Mouse (Mus musculus) NIH3T3 (cell line): Measurements from ENCODE around the gene Eva1a.
A peak's percentile ranks its signal among the peaks of the same experiment; 100 is the strongest.

ENCODE experiments used
- DNase-seq: peaks from one replicate; pipeline ENCODE4 v3.0.0-alpha.2; 2012; ENCODE audit warnings: low read depth

The Eva1a gene

DNA sequence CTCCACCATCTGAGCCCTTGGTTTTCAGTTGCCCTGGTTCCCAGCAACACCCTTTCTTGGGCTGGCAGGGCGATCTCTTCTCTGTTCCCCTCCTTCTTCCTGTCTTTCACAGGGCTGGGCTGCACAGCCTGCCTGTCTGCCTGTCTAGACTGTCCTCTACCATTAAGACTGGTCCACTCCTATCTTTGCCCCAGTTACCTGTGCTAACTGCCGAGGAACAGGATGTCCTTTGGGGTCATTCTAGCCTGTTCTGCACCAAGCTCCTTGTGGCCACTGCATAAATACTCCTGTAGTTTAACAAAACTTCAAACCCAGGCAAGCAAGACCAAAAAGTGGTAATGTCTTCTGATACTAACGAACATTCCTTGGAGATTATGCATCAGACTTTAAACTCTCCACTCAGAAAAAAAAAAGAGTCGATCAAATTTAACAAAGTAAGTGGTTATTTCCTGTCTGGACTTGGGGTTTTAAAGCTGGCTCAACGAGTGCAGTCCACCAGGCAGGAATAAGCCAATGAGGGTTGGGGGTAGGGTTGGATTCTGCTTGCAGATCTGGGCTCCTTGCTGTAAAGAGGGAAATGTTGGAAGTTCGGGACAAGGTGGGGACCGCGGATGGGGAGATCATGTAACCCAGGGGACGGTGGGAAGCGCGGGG lies at the start of gene Eva1a:
Eva1a (plus strand) TSS at position 210 of the 654 bp plus-strand sequence.
- DNase-seq = no peak

DNA sequence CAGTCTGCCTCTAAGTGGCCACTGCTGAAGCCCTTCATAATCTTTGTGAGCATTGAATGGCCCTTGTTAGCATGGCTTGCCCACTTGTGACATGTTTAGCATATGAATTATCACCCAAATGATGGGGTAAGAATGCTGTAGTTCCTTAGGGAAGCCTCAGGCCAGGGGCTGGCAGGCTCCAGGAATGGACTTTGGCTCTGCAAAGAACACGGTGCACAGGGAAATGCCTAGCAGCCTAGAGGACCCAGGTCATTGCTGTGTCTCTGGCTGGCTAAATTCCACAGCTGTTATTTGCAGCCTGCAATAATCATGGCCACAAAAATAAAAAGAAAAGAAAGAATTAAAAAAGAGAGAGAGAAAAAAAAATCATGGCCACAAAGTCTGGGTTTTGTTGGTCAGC lies 28.5 kb upstream of the Eva1a start:
- no peak for DNase-seq

GRCm38 (mm10) chr6:82021074-82021473 lies 19.8 kb upstream of the Eva1a start:
- DNase-seq = no peak

DNA sequence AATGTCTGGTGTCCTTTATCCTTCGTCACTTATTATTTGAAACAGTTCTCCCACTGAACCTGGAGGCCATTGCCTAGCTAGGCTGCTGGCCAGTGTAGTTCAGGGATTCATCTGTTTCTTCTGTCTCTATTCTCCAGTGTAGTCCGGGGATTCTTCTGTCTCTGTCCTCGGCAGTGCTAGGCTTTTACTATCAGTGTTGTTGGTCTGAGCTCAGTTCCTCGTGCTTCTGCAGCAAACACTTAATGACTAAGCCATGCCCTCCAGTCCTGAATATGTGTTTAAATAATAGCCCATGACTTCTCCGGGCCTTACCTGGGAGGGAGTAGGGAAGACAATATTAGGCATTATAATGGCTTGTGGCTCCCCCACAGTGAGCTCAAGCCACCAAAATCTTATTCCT lies 19.3 kb upstream of the Eva1a start:
- no peak for DNase-seq

DNA sequence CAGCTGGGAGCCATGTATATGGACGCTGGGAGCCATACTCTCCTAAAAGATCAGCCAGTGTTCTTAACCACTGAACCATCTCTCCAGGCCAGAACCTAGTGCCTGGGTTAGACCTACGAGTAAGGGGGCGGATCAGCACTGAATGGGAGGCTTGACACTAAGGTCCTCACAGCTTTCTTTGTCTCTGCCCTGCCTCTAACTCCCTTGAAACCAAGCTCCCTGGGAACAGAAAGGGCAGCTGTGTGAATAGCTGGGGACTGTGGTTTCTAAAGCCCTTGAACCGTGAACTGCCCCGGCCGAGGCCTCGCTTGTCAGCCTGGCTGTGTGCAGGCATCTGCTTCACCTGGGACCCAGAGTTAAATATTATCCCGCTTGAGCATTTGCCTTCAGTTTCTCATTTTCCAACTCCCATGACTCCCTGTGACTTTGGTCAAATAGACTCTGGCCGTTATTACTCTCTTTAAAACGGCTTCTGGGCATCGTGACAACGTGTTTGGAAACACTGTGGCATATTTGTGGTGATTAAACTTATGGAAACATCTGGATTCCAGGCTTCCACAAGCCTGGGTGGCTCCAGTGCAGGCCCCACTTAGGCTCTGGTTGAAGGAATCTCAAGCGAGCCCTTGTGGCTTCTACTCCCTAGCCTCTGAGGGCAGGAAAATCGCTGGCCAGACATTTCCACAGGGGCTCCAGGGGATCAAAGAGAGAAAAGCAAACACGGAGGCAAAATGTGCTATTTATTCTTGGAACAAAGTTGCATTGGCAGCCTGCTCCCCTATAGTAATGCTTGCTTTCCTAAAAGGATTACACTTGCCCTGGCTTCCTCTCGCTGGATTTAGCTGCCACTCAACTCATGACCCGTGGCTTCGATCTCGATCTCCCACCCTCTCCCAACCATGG lies 11.0 kb upstream of the Eva1a start:
- DNase-seq = peak; percentile 66

GRCm38 (mm10) chr6:82030511-82030884 lies 10.3 kb upstream of the Eva1a start:
- DNase-seq = no peak

- DNase-seq = no peak
Observed at GRCm38 (mm10) chr6:82037211-82037610, 3.6 kb upstream of the Eva1a start.

DNA sequence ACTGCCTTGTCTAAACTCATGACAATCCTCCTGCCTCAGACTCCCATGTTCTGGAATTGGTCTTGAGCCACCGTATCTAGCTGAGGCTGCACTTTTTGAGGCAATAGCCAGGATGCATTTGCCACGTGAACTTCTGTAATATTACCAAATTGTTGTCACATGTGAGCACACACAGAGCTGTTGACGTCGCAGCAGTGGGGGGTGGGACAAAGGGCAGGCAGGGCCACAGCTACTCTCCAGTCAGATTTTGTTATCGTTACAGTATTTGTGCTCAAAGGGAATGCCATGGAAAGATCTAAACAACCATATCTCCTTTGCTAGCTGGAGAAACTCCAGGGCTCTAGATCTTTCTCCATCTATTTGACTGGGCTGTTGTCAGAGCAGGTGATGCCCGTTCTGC lies 1.6 kb upstream of the Eva1a start:
- DNase-seq = no peak

DNA sequence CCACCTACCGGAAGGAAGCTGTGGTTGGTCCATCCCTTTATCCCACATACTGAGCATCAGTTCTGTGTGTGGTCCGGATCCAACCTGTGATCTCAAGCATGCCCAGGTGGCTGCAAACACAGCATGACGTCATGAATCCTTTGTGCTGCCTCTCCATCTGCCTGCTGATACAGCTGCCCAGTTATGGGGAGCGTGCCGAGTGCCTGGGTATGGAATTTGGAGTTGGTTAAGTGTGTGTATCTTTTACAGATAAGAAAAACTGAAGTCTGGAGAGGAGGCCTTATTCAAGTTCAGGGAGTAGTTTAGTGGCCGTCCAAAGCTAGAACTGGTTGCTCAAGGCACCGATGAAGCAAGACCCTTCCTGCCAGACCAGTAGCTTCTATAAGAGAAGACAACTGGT lies 875 bp upstream of the Eva1a start:
- no peak for DNase-seq

DNA sequence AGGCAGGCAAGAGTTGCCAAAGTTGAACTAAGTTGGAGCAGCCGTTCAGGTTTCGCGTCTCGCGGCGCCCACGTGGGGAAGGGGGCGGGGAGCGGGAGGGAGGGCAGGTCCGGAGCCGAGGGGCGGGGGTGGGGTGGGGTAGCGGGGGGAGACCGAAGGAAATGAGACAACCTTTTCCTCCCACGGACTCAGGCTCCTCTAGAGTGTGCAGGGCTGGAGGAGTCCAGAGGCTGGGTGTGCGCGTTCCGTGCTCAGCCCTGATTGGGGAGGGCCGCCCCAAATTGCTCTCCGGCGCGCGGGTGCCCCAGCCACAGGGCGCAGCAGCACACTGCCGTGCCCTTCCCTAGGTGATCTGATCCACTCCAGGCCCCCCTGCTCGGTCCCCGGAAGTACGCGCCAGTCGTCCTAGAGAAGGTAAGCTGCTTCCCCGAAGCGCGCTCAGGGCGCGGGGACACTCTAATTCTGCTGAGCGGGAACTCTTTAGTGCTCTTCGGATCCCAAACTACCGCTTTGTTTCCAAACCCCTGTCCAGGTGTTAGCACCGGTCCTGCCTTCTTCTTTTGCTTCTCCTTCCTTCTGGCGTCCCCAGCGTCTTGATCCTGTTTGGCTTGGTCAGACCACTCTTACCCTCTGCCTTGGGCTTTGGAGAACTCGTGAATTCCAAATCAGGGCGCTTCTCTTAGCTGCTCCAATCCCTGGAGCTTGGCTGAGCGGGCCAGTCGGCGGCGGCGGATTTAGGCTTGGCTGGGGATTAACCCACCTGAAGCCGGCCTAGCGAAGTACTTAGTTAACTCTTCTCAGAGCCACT lies 849 bp downstream of the Eva1a start:
- DNase-seq = peak; percentile 33

DNA sequence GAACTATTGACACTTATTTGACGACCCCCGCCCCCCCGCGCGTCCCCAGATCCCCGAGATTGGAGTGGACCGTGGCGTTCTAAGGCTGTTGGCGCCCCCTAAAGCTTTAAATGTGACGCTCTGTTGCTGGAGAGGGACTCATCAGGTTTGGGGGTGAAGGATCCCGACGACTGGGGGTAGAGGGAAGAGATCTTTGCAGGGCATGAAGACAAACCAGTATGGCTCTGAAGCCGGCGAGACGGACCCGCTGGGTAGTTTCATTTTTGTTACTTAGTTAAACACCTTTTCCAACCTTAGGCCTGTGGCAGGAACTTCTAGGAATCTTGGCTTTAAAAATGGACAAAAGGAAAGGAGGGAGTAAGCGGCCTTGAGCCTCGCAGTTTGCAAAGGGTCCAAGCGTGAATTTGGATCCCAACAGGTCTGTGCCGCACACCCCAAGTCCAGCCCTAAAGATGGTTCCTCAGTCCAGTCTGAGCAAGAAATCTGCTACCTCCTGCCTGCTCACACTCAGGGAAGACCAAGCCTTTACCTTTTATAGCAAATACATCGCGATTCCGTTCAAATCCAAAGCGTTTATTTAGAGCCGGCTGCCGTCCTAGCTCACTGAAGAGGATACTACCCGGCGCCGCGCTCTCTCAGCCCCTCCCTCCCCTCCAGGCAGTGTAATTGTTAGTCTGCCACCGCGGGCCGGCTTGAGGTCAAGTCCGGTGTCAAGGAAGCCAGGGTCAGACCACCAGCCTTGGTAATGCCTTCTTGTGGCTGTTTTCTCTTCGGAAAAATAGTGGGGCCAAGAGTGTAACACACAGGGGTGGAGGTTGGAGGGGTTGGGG lies 1.7 kb downstream of the Eva1a start:
- DNase-seq = peak; percentile 40

DNA sequence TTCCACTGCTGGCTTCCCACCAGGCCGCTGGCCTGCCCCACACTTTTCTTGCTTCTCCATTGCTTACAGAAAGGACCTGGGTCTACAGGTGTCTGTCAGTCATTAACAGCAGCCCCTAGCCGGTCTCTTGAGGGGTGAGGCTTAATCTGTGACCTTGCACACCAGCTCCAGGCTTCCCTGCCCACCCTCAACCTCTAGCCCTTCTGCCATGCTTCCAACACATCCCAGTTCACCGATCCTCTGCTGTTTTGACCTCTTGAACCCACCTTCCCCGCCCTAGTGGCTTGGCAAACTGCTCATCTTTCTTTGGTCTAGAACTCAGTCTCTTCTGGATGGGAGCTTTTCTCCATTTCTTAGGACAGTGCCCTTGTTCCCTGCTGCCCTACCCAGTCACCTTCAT lies 2.8 kb downstream of the Eva1a start:
- DNase-seq = no peak

- DNase-seq = no peak
Observed at GRCm38 (mm10) chr6:82044509-82044908, 3.7 kb downstream of the Eva1a start.

DNA sequence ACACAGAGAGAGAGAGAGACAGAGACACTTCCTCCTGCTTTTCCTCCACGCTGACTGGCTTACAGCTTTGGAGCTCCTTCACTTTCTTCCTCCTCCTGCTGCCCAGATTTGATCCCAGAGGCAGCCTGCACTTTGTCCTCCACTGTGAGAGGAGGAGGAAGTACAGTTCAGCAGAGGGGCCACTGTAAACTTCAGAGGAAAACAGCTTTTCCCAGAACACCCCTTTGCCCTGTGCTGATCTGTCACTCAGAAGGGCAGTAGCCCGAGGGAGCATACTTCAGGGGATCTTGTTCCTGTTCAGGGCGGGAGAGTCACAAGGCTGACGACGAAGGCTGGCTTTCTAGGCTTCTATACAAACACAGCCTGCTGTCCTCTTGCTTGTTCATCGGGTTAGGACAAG lies 7.1 kb downstream of the Eva1a start:
- DNase-seq = no peak

GRCm38 (mm10) chr6:82050201-82050600 lies 9.4 kb downstream of the Eva1a start:
- DNase-seq = peak; percentile 20

DNA sequence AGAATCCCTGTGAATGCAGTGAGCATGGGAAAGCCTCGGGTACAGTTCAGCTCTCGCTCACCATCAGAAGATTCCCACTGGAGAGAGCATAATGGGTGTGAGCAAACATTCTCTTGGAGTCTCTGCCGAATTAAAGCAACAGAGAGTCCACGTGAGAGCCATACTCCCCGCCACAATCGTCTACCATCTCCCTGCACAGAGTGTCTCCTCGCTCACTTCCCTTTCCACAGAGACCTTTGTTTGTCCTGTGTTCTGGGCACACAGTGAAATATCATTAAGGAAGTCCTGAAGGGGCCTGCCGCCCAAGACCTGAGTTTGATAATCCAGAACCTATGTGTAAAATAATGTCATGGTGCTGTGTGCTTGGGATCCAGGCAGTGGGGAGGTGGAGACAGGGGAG lies 10.7 kb downstream of the Eva1a start:
- no peak for DNase-seq

DNA sequence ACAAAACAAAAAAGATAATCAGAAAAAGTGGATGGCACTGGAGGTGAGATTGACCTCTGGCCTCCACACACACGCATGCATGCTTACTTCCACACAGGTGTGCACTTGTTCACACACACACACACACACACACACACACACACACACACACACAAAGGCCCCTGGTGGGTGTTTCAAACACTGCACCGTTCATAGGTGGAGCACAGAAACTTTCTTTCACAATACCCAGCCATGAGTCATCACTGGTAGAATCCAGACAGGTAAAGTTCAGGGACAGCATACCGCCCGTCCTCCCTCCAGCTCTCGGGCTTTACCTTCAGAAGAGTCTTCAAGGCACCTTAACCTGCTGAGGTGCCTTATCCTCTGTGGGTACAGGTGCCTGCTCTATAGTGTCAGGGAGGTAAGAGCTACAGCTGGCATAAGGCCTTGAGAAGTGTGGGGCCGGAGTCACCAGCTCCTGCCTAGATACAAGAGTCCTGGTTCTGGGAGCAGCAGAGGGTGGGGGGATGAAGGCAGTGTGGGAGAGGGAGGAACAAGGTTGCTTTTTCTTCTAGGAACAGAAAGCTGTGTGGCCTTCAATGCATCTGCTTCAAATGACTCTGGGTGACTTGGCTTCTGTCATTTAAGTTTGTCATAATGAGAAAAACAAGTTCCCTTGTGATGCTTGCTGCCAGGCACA lies 11.3 kb downstream of the Eva1a start:
- DNase-seq = no peak

GRCm38 (mm10) chr6:82052726-82053118 lies 11.9 kb downstream of the Eva1a start:
- DNase-seq = peak; percentile 36

DNA sequence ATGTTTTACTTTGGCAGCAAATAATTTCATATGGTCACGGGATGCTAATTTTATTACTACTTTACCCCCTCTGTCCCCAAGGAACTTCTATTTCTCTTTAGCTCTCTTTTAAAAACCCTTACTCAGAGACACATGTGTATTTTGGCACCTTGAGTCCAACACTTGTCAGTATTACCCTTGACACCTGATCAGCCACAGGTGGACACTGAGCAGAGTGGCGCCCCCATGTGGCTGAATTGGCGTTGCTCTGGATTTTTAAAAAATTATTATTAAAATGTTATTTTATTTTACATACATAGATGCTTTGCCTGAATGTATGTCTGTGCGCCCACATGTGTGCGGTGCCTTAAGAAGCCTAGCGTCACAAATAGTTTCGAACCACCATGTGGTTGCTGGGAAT lies 14.0 kb downstream of the Eva1a start:
- DNase-seq = no peak

GRCm38 (mm10) chr6:82059896-82060295 lies 19.1 kb downstream of the Eva1a start:
- DNase-seq = no peak

- DNase-seq = no peak
Observed at GRCm38 (mm10) chr6:82065230-82065629, 24.4 kb downstream of the Eva1a start.
